Mouse (Mus musculus): Measurements from ENCODE around the gene Nptx1.

Gene Nptx1

DNA sequence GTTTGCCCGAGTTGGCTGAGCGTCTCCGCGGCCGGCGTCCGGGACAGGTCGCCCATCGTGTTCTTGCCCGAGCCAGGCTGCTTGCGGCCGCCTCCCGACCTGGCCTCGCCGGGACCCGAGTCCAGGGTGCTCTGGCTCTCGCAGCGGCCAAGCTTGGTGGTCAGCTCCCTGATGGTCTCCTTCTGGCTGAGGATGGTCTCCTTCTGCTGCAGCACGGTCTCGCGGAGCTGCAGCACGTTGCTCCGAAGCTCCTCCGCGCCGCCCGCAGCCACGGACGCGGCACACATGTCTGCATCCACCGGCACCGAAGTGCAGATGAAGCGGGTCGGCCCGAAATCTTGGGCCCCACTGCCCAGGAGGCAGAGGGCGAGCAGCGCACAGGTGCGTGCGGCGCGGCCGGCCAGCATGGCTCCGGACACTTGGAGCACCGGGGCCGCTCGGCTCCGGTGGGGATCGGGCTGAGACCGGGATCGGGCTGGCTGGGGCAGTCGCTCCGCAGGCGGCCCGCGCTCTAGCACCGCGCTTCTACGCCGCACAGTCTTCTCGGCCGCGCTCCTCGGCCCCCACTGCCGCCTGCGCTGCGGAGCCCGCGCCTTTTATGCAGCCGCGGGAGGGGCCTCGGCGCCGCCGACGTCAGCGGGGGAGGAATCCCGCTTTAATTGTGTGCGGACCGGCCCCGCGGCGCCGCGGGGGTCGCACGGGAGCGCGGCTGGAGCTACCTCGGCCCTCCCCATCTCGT is at the start of gene Nptx1:
TSS of gene Nptx1 (minus strand) at position 571 of the 739 bp plus-strand sequence.
- no peak for DNase-seq (ENCODE audit: low read depth, low spot score)

DNA sequence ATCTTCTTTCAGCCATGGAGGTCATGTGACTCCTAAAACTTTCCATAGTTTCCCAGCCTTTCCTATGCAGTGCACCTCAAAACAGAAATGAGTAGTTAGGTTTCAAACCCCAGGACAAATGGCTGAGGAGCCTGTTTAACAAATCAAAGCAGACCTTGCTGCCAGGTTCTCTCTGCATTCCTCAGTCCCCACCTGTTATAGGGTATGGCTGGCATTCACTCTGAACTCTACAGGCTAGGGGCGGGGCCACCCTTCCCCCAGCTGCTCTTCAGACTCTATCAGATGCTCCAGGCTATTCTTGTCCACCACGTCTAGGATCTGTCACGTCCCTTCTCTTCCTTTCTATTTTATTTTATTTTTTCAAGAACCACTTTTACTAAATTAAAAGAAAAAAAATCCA is 46.4 kb upstream of the Nptx1 start:
- DNase-seq (ENCODE audit: low read depth, low spot score): no peak

DNA sequence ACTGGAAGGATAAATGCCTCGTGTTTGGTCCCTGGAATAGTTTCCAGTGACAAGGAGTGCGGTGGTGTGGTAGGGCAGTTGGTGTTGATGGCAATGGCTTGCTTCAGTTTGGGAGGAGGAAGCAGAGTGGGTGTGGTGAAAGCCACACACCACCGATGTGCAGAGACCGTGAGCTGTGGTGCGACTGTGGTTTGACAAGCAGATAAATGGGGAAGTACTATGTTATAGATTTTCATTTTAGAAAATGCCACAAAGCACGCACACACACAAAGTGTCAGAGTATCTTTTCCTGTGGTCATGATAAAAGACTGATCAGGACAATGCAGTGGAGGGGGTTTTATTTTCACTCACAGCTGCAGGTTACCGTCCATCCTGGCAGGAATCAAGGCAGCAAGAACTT is 41.7 kb upstream of the Nptx1 start:
- DNase-seq (ENCODE audit: low read depth, low spot score): no peak

DNA sequence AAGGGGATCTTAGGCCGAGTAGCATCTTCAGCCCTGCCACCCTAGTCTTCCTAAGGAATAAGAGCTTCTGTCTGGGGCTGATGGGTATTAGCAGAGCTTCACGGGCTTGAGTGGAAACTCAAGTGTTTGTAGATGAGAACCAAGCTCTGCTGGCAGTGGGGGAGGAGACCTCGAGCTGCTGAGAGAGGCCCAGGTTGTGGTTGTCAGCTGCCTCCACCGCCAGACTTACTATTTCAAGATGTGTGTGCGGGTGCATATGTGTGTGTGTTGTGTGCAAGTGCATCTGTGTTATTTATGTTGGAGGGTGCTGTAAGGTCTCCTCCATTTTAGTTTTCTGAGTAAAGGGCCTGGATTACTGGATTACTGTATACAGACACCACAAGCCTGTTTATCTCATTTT is 39.6 kb upstream of the Nptx1 start:
- DNase-seq (ENCODE audit: low read depth, low spot score): no peak

DNA sequence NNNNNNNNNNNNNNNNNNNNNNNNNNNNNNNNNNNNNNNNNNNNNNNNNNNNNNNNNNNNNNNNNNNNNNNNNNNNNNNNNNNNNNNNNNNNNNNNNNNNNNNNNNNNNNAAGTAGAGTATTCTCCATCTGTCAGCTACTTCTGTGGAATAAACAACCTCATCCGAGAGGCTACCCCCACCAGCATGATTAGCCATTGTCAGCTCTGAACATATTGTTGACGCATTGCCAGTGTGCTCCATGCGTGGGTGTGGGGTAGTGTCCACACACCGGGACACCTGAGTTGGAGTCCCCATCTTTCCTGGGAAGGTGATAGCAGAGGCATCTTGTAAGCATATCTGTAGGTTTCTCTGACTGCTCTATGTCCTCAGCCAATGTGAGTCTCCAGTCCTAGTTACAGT is 39.0 kb upstream of the Nptx1 start:
- no peak for DNase-seq (ENCODE audit: low read depth, low spot score)

DNA sequence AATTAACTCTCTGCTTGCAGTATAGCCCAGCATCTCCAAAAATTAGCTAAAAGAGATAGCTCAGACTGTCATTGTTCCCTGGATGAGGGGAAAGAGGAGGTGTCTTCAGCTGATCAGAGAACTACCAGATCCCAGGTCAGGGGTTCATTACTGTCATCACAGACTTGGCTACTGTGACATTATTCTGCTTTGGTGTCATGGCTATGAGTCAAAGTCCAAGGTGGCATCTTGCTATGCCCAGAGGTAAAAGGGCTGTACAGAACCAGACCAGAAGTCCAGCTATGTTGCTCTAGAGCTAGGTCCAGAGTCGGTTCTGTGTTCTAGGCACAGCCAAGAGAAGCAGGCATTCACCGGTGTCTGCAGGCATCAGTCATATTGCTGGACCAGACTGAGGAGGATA is 30.2 kb upstream of the Nptx1 start:
- no peak for DNase-seq (ENCODE audit: low read depth, low spot score)

DNA sequence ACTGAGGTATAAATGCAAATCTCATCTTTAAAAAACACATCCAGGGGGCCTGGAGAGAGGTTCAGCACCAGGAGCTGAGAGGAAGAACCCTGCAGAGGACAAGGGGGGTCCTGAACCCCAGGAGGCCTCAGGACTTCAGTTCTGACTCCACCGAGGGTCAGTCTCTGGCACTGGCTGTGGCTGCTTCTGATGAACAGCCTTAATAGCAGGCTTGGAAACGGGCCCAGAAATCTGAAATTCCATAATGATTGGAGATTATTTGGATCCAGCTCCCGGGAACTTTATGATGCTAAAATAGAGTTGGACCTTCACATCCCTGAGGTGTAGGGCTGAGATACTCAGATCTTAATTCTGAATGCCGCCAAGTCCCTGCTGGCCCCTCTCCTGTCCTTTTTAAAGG is 29.3 kb upstream of the Nptx1 start:
- DNase-seq (ENCODE audit: low read depth, low spot score): no peak

DNA sequence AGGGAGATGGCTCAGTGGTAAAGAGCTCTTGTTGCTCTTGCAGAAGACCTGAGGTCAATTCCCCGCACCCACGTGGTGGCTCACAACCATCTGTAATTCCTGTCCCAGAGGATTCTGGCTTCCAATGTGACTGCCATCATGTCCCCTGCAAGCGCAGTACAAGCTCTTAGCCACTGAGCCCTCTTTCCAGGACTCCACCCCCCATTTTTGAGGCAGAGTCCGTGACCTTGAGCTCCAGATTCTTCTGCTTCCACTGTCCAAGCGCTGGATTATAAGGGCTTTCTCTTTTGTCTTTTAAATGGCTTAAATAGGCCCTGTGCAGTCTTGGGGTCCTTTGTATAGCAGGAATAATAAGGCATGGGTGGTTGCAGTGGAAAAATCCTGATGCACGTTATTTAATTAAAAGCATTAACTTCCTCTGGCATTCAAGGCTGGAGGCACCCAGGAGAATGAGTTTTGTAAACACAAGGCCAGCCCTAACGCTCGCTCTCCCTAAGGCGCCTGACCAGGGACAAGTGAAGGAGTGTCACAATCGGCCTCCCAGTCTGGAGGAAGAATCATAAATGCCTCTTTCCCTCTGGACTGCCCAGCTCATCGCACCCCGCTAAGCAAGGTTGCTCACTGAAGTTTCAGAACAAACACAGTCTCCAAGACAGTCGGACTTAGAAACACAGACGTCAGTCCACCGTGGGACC is 24.9 kb upstream of the Nptx1 start:
- DNase-seq (ENCODE audit: low read depth, low spot score): no peak

DNA sequence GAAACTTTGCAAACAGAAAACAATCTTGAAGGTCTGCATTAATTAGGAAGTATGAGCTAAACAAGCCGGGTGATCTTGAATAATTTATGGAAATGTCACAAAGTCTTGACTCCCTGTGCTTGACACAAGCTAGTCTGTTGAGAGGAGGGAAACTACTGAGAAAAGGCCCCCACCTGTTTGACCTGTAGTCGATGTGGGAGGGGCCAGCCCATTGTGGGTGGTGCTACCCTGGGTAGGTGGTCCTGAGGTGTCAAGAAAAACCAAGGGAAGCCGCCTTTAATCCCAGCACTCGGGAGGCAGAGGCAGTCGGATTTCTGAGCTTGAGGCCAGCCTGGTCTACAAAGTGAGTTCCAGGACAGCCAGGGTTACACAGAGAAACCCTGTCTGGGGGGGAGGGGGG is 18.6 kb upstream of the Nptx1 start:
- DNase-seq (ENCODE audit: low read depth, low spot score): no peak

DNA sequence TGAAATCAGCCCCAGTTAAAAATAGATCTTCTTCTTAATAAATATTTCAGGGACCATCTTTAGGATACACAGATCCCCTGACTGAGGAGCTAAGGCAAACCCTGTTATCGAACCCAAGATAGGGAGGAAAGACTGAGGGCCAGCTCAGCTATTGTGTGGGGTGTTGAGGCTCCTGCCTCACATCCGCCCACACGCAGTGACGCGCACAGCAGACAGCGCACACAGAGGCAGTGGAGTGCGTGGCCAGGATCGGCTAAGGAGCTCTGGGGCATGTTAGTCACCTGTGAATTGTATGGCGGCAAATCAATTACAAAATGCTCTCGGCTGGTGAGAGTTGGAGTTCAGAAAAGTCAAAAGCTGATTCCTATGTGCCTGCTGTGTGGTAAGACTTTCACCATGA is 18.1 kb upstream of the Nptx1 start:
- no peak for DNase-seq (ENCODE audit: low read depth, low spot score)

DNA sequence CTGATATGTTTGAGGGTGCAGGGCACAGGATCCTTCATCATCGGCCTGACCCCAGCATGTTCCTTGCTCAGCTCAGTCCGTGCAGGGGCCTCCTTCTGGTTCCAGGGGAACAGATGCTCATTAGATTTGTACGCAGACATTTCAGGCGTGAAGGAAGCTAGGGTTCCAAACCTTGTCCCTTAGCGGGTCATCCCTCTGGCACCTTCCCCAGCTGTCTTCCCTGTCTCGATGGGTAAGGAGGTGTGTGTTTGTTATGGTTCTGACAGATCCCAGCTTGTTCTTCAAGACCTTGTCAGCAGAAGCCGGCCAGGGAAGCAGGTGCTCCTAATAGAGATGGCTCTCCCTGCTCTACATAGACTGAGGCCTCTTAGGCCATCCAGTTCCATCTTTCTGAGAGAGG is 17.5 kb upstream of the Nptx1 start:
- no peak for DNase-seq (ENCODE audit: low read depth, low spot score)

DNA sequence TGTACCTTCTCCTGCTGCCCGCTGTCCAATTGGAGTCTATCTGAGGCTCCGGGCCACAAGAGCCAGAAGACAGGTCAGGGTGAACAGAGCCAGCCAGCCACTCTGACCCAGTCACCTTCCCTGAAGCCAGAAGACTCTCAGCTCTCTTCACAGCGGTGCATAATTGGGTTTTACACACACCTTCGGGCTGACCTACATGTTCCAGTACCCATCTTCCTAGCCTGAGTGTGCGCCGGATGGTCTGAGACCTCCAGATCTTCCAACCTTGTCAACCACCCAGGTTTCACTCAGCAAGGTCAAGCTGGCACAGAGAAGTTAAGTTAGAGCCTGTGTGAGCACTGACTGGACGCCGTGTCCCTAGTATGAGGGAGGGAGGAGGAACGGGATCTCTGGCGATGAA is 16.8 kb upstream of the Nptx1 start:
- DNase-seq (ENCODE audit: low read depth, low spot score): no peak

DNA sequence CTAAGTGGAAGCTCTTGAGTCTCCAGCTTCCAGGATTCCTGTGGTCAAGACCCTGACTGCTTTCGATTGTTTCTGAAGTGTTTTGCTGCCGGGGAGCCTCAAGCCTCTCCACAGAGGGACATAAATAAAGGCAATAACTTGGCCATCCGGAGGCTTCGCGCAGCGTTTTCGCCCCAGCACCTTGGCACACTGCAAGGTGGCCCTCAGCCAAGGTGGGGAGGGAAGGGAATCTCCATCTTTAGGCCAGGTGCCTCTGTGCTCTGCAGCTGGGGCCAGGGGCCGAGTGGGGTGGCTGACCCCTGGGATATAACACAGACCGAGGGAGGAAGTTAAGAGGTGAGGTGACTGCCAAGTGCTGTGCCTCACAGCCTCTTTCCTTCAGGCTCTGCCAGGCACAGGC is 15.6 kb upstream of the Nptx1 start:
- DNase-seq (ENCODE audit: low read depth, low spot score): no peak

DNA sequence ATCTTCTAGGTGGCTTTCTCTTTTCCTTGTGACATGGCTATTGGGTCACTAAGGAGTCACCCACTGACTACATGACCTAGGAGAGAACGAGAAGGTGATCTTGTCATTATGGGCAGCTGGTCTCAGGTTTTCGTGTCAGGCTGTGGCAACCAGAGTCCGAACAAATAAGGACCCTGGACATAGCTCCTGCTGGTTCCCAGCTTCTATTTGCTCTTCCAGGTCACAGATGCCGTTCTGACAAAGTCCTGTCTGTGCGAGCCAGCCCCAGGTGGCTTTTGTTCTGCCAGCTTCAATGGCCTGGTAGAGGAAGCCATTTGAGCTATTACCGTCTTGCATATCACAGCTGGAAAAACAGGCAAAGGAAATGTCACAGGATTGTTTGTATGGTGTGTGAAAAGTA is 14.7 kb upstream of the Nptx1 start:
- no peak for DNase-seq (ENCODE audit: low read depth, low spot score)

DNA sequence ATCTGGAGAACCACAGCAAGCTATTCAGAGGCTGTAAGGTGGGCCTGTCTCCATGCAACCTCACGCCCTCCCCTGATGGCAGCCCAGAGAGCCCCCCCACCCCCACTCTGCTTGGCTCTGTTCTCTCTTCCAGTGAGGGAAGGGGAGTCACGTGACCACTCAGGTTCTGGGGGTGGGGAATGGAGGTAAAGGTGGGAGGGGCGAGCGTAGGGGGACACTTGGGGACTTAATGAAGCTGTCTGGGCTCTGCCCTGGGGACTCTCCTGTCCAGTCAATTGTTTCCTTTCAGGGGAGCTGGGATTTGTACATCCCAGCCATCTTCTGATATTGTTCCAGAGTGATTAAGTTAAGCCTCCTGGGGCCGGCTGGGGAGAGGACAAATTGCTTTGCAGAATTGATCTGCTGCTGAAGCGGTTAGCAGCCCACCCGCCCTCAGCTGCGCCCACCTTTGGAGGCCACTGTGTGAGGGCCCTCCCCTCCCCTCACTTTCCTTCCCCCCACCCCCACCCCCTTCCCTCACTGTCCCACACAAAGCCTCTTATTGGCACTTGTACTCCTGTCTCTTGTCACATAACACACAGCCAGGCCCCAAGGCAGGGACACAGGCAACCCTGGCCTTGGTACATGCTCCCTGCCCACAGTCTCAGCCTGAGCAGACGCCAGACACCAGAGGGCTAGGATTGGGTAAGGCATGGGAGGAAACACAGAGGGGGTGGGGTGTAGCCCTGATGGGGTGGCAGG is 11.5 kb upstream of the Nptx1 start:
- peak; percentile 53 for DNase-seq (ENCODE audit: low read depth, low spot score)

DNA sequence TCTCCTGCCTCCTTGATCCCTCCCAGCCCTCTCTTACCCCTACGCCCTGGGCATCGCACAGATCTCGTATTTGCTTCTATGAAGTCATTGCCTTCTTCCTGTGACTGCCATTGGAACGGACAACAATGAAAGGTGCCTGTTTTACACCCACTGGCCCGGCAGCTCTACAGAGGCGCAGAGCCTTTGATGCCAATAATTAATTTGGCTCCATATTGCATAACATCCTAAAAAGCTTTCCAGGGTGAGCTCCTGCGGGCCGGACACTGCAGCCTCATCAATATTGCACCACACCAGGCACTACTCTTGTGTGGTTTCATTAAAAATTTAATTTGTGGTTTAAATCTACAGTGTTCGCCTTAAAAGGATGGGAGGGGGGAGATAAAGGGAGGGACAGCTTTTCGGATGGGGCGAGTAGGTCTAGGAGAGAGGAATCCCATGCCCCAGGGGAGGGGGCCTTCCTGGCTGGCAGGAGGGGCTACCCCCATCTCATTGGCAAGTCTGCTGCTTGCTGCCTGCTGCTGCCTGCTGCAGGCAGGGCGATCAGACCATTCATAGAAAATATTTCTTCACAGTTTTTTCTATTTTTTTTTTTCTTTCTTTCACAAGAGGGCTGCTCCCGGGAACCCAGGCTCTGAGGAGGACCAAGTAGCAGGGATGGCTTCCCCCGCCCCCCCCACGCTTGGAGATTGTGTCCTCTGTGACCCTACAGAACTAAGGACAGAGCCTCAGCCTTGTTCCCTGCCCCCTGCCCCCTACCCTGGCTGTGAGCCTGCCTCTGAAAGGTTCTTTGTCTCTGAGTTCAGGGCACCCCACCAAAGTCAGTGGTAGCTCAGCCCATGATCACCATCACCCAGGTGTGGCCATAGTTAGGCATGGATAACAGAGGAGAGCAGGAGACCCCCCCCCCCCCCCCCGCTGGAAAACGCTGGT is 10.7 kb upstream of the Nptx1 start:
- no peak for DNase-seq (ENCODE audit: low read depth, low spot score)

DNA sequence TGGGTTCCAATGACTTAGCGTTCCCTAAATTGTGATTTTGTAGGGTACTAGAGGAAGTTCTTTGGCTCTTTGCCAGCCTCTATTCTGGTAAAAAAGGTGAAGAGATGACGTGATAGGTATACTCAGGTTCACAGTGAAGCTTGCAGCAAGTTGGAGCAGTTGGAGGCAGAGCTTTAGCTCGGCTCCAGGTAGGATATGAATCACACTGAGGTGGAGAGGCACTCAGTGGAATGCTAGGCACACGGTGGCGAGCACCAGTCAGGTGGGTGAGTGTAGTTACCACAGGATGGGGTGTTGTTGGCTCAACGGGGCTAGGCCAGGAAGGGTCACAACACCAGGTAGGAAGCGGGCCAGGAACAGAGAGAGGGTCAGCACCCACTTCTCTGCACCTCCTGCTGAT is 7.6 kb upstream of the Nptx1 start:
- DNase-seq (ENCODE audit: low read depth, low spot score): no peak

DNA sequence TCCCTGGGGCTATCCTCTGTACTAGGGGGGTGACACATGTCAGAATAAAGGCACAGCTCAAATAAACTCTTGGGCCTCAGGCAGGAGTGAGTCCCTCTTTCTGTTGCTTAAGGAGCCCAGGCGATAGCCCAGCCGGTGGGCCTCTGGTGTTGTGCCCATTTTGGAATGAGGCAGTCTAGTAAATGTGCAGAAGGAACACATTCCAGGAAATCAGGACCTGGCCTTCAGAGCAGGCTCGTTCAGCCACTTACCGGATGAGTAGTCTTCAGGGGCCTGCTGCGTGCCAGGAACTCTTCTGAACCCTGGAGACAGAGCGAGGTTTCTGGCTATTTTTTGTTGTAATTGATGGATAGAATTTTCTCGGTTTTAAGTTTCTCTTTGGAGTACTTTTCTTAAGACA is 7.2 kb upstream of the Nptx1 start:
- no peak for DNase-seq (ENCODE audit: low read depth, low spot score)

DNA sequence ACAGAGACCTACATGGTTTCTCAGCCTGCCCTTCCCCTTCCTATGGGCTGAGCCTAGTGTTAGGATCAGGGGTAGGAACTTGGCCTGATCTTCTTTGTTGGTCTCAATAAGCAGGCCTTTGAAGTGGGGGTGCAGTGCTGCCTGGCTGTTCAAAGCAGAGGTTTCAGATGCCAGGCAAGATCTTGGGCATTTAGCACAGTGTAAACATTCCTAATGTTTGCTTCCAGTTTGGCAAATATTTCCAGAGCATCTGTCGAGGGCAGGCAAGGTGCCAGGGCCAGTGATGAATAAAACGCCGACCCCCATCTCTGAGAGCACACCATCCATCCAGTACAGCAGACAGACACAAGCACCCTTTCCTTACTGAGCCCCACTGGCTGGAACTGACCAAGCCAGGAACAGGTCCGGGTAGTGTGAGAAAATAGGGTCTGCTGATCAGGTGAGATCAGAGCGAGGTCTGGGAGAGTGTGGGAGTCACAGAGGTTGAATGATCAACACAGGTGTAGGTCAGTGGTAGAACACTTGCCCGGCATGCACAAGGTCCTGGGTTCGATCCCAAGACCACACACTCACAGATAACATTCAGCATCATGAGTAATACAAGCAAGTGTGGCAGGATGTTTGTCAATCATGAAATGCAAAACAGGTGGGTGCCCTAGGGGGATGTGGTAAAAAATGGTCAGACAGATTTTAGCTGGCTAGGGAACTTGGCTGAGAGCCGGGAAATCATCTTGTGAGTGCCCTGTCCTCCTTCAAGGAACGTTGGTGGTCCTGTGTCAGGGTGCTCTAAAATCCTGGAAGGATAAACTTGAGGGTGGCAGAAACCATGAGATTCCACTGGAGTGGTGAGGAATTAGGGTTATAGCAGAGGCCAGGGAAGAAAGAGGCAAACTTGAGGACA is 5.6 kb upstream of the Nptx1 start:
- DNase-seq (ENCODE audit: low read depth, low spot score): no peak

DNA sequence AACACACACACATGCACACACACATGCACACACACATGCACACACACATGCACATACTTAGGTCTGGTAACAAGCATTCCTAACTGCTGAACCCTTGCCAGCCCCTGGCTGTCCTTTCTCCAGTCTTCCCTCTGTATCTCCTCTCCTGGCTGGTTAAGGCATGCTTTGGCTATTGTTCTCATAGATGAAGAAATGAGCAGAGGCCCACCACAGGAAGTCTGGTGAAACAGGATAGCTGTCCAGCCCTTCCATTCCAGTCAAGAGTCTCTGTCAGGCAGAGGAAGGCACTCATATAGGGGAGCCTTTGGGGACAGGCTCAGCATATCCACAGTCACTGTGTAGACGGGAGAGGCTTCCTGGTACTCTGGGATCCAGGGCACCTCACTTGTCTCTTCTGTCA is 4.7 kb upstream of the Nptx1 start:
- no peak for DNase-seq (ENCODE audit: low read depth, low spot score)

DNA sequence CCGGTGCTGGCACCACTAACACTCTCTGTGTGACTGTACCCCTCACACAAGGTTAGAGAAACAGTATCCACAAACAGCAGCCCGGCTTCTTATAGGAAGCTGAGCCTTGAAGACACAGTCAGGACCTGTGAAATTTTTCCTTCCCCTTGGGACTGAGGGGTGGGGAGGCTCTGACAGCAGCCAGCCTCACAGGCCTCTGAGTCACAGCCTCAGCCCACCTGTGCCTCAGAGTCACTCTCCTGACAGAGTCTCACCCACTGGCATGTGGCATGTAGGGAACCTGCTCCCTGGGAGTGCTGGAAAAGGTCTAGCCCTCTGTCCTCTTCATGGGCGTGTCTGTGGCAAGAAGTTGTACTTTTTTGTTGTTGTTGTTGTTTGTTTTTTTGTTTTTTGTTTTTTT is 3.9 kb upstream of the Nptx1 start:
- no peak for DNase-seq (ENCODE audit: low read depth, low spot score)

Measured in embryo, embryonic 11.5 days (tissue).